Mouse (Mus musculus) embryonic facial prominence, embryonic 10.5 days (tissue): Measurements from ENCODE around the gene Tmem120a. TPM values are rescaled to one million over a fixed set of nuclear protein-coding genes. Genes with fewer than 3 reads are reported as not detected.

Source experiments
- DNase-seq: peaks from one replicate; pipeline ENCODE4 v3.0.0-alpha.2; 2017; ENCODE audit warnings: low spot score
- H3K27ac ChIP-seq: fragments of 300-500 bp; sonication (generic); replicated peaks from 2 replicates; pipeline ENCODE4 v1.5.1; 2016; ENCODE audit warnings: mild to moderate bottlenecking
- H3K27me3 ChIP-seq: fragments of 300-500 bp; sonication (generic); replicated peaks from 2 replicates; pipeline ENCODE4 v1.6.1; 2016; ENCODE audit warnings: low read depth, mild to moderate bottlenecking; ENCODE audit not compliant: poor library complexity, severe bottlenecking
- H3K36me3 ChIP-seq: fragments of 300-500 bp; sonication (generic); replicated peaks from 2 replicates; pipeline ENCODE4 v1.6.1; 2016; ENCODE audit warnings: mild to moderate bottlenecking, moderate library complexity
- H3K4me1 ChIP-seq: fragments of 300-500 bp; sonication (generic); 2 replicates; pipeline ENCODE4 v1.6.1; 2016
- H3K4me3 ChIP-seq: fragments of 300-500 bp; sonication (generic); 2 replicates; pipeline ENCODE4 v1.5.1; 2016; ENCODE audit warnings: mild to moderate bottlenecking, moderate library complexity
- H3K9me3 ChIP-seq: fragments of 300-500 bp; sonication (generic); 2 replicates; pipeline ENCODE4 v1.6.1; 2016; ENCODE audit warnings: mild to moderate bottlenecking
- WGBS: fragments of 180-500 bp; shearing (Covaris S2); methylation state at CpG from one replicate; pipeline ENCODE4 v1.1.7; 2016; 5-methylcytosine and 5-hydroxymethylcytosine counted together
- polyA plus RNA-seq: library from polyadenylated mRNA; unstranded; fragments of >200 nt; fragmentation: Nextera tagmentation; extraction: Ambion mirVana; gene quantifications from 2 replicates; pipeline ENCODE4 v1.2.1, GENCODE M21; 2016

Tmem120a gene
- polyA plus RNA-seq: 54.7 and 59.3 TPM in 2 replicates

GRCm38 (mm10) chr5:135743741-135744609, at the start of gene Tmem120a:
Tmem120a (minus strand) TSS chr5:135744448.
- peak within 1 kb of the TSS; percentile 74 for H3K27ac ChIP-seq
- WGBS: under 1% methylated on average over 60 of the region's 60 CpGs

GRCm38 (mm10) chr5:135782901-135783300, 38.7 kb upstream of the Tmem120a start:
- 95% methylated on average over 4 of the region's 4 CpGs for WGBS
- DNase-seq: no peak
- H3K36me3 ChIP-seq: peaks cover 81% of the 10 kb centered on the region
- peaks cover 24% of the 10 kb centered on the region for H3K4me1 ChIP-seq
- H3K27ac ChIP-seq: no peak overlapping the region
- H3K4me3 ChIP-seq: no peak overlapping the region
- H3K9me3 ChIP-seq: no peaks in the 10 kb centered on the region
- no peaks in the 10 kb centered on the region for H3K27me3 ChIP-seq

More at GRCm38 (mm10) chr5:135743741-135744609, at the start of gene Tmem120a:
- Histone ChIP-seq H3K27me3 (peaks cover 13% of the 10 kb centered on the region; the same call in 1 of the 2 replicates), H3K9me3 (peaks cover 9% of the 10 kb centered on the region; the same call in 1 of the 2 replicates), H3K4me3 (peak within 1 kb of the TSS; percentile 81), H3K36me3 (peaks cover 27% of the 10 kb centered on the region), H3K4me1 (peaks cover 25% of the 10 kb centered on the region)
- DNase-seq: peak; percentile 97

- peak overlapping the region; percentile 93 for H3K4me3 ChIP-seq
Measured at GRCm38 (mm10) chr5:135780331-135780730, 36.1 kb upstream of the Tmem120a start.

GRCm38 (mm10) chr5:135778471-135779445, 34.5 kb upstream of the Tmem120a start, which contains the start of gene Mdh2:
Mdh2 (plus strand) TSS chr5:135778480.
- H3K4me3 ChIP-seq: peak within 1 kb of the TSS; percentile 93
- WGBS: 1% methylated on average over 70 of the region's 70 CpGs
- H3K36me3 ChIP-seq: peaks cover 40% of the 10 kb centered on the region
- peak within 1 kb of the TSS; percentile 96 for H3K27ac ChIP-seq
- H3K4me1 ChIP-seq: peaks cover 34% of the 10 kb centered on the region
- peak; percentile 100 for DNase-seq
- H3K27me3 ChIP-seq: 0 out of 2 replicates have a peak, but pooled peaks cover 5% of the 10 kb centered on the region
- no peaks in the 10 kb centered on the region for H3K9me3 ChIP-seq

More at GRCm38 (mm10) chr5:135780331-135780730, 36.1 kb upstream of the Tmem120a start:
- H3K9me3 ChIP-seq: no peaks in the 10 kb centered on the region
- DNase-seq: no peak
- 0 out of 2 replicates have a peak, but pooled peaks cover 5% of the 10 kb centered on the region for H3K27me3 ChIP-seq
- H3K36me3 ChIP-seq: peaks cover 55% of the 10 kb centered on the region
- WGBS: 89% methylated on average over 8 of the region's 8 CpGs
- H3K27ac ChIP-seq: no peak overlapping the region
- H3K4me1 ChIP-seq: peaks cover 34% of the 10 kb centered on the region

GRCm38 (mm10) chr5:135777796-135778470, 33.7 kb upstream of the Tmem120a start, which contains the start of gene Styxl1:
Styxl1 (minus strand) TSS chr5:135778385.
- Histone ChIP-seq H3K4me3 (peak within 1 kb of the TSS; percentile 93), H3K4me1 (peaks cover 34% of the 10 kb centered on the region), H3K9me3 (no peaks in the 10 kb centered on the region), H3K27ac (peak within 1 kb of the TSS; percentile 96), H3K36me3 (peaks cover 31% of the 10 kb centered on the region), H3K27me3 (0 out of 2 replicates have a peak, but pooled peaks cover 5% of the 10 kb centered on the region)
- no peak for DNase-seq
- WGBS: under 1% methylated on average over 45 of the region's 45 CpGs

- no peak for DNase-seq
- 77% methylated on average over 4 of the region's 4 CpGs for WGBS
- Histone ChIP-seq H3K27ac (no peak overlapping the region), H3K9me3 (no peaks in the 10 kb centered on the region), H3K27me3 (0 out of 2 replicates have a peak, but pooled peaks cover 5% of the 10 kb centered on the region), H3K4me1 (peaks cover 34% of the 10 kb centered on the region), H3K36me3 (peaks cover 17% of the 10 kb centered on the region), H3K4me3 (no peak overlapping the region)
Measured at GRCm38 (mm10) chr5:135776546-135776945, 32.3 kb upstream of the Tmem120a start.

GRCm38 (mm10) chr5:135772519-135772918, 28.3 kb upstream of the Tmem120a start:
- H3K9me3 ChIP-seq: no peaks in the 10 kb centered on the region
- H3K4me1 ChIP-seq: peaks cover 7% of the 10 kb centered on the region
- H3K27ac ChIP-seq: no peak overlapping the region
- H3K4me3 ChIP-seq: no peak overlapping the region
- no peaks in the 10 kb centered on the region for H3K36me3 ChIP-seq
- 53% methylated on average over 3 of the region's 3 CpGs for WGBS
- DNase-seq: no peak
- H3K27me3 ChIP-seq: 0 out of 2 replicates have a peak, but pooled peaks cover 5% of the 10 kb centered on the region

- DNase-seq: no peak
- H3K27ac ChIP-seq: no peak overlapping the region
- no peaks in the 10 kb centered on the region for H3K36me3 ChIP-seq
- H3K4me3 ChIP-seq: no peak overlapping the region
- WGBS: 69% methylated on average over 3 of the region's 3 CpGs
- H3K27me3 ChIP-seq: no peaks in the 10 kb centered on the region; the same call in 1 of the 2 replicates
- no peaks in the 10 kb centered on the region for H3K9me3 ChIP-seq
- no peaks in the 10 kb centered on the region for H3K4me1 ChIP-seq
Measured at GRCm38 (mm10) chr5:135764971-135765370, 20.7 kb upstream of the Tmem120a start.

GRCm38 (mm10) chr5:135763526-135763925, 19.3 kb upstream of the Tmem120a start:
- H3K27ac ChIP-seq: no peak overlapping the region
- H3K9me3 ChIP-seq: no peaks in the 10 kb centered on the region

GRCm38 (mm10) chr5:135761881-135762280, 17.6 kb upstream of the Tmem120a start:
- peaks cover 3% of the 10 kb centered on the region; the same call in 1 of the 2 replicates for H3K4me1 ChIP-seq
- 76% methylated on average over 3 of the region's 3 CpGs for WGBS
- H3K9me3 ChIP-seq: no peaks in the 10 kb centered on the region
- no peaks in the 10 kb centered on the region for H3K36me3 ChIP-seq
- no peaks in the 10 kb centered on the region; the same call in 1 of the 2 replicates for H3K27me3 ChIP-seq
- no peak overlapping the region for H3K4me3 ChIP-seq
- H3K27ac ChIP-seq: no peak overlapping the region
- no peak for DNase-seq

More at GRCm38 (mm10) chr5:135763526-135763925, 19.3 kb upstream of the Tmem120a start:
- H3K4me3 ChIP-seq: no peak overlapping the region
- peak; percentile 80 for DNase-seq
- H3K36me3 ChIP-seq: no peaks in the 10 kb centered on the region
- H3K27me3 ChIP-seq: no peaks in the 10 kb centered on the region; the same call in 1 of the 2 replicates
- 2% methylated on average over 7 of the region's 7 CpGs for WGBS
- H3K4me1 ChIP-seq: peaks cover 3% of the 10 kb centered on the region; the same call in 1 of the 2 replicates

- Histone ChIP-seq H3K27ac (no peak overlapping the region), H3K27me3 (no peaks in the 10 kb centered on the region), H3K36me3 (no peaks in the 10 kb centered on the region), H3K4me3 (no peak overlapping the region), H3K9me3 (peaks cover 9% of the 10 kb centered on the region; the same call in 1 of the 2 replicates), H3K4me1 (no peaks in the 10 kb centered on the region)
- 82% methylated on average over 2 of the region's 2 CpGs for WGBS
- no peak for DNase-seq
Measured at GRCm38 (mm10) chr5:135751595-135751994, 7.3 kb upstream of the Tmem120a start.
